Mouse (Mus musculus) embryonic fibroblast, embryonic 13.5 days (primary cell): ENCODE measurements at regions not wholly inside any gene's neighbourhood (a gene's known extent, or its start where the extent isn't known, plus 50 kb on each side); places are given as distances from the start of the nearest gene placed in this dataset.

Experiments
- H3K27ac ChIP-seq: 2 replicates; pipeline ENCODE4 v1.5.1; 2012; ENCODE audit warnings: low read length, control low read depth, inconsistent platforms; ENCODE audit not compliant: insufficient read depth
- H3K4me1 ChIP-seq: 2 replicates; pipeline ENCODE4 v1.6.1; 2011; ENCODE audit warnings: low read length; ENCODE audit not compliant: control insufficient read depth, insufficient read depth
- H3K4me3 ChIP-seq: 2 replicates; pipeline ENCODE4 v1.5.1; 2011; ENCODE audit warnings: mild to moderate bottlenecking, control low read depth, low read length; ENCODE audit not compliant: insufficient read depth
- CTCF ChIP-seq: IDR thresholded peaks from 2 replicates; pipeline ENCODE4 v1.5.1; 2011; ENCODE audit warnings: mild to moderate bottlenecking, control low read depth, low read length, moderate library complexity, borderline replicate concordance; ENCODE audit not compliant: insufficient read depth
- POLR2A ChIP-seq: IDR thresholded peaks from 2 replicates; pipeline ENCODE4 v1.6.1; 2011; ENCODE audit warnings: low read depth, mild to moderate bottlenecking, control low read depth, low read length, moderate library complexity

DNA sequence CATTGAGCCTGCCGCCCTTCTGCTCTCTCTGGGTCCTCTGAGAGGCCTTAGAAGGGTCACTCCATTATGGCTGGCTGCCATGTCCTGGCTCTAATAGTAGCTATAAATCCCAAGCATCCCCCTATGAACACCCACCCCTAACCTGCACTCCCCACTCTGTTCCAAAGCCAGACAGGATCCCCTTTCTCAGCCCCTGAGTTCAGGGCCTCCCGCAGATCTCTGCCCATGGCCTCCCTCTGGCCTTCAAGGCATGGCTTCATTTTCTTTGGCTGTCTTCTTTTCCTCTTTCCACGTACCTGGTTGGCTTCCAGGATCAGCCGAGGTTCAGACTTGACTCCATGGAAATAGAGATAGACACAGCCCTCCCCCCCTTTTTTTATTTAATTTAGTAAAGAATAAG is 227.8 kb downstream of the Cyp26b1 start:
- no peaks in the 10 kb centered on the region for H3K4me1 ChIP-seq
- TF ChIP-seq POLR2A (no peak), CTCF (no peak)
- H3K27ac ChIP-seq: no peak overlapping the region
- no peak overlapping the region for H3K4me3 ChIP-seq

DNA sequence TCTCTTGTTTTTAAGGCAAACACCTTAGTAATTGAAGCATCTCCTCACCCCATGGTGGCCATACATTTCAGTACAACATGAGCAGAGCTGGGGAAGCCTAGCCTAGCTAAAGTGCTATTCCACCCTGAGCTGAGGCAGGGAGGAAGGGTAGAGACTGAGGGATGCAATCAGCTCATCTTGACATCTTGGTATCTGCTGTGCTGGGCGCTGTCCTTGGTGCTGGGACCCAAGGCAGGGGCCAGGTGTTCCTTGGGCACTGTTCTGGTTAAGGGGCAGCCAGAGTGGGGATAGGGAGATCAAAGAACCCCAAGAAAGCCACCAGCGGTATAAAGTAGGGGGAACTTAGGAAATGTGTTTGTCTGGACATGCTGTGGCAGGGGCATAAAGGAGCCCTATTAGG is 228.7 kb downstream of the Cyp26b1 start:
- Histone ChIP-seq H3K4me3 (no peak overlapping the region), H3K4me1 (no peaks in the 10 kb centered on the region), H3K27ac (no peak overlapping the region)
- TF ChIP-seq CTCF (no peak), POLR2A (no peak)

GRCm38 (mm10) chr6:84362331-84362730 is 231.4 kb downstream of the Cyp26b1 start:
- H3K4me3 ChIP-seq: no peak overlapping the region
- H3K4me1 ChIP-seq: peaks cover 2% of the 10 kb centered on the region; the same call in 1 of the 2 replicates
- H3K27ac ChIP-seq: 0 out of 2 replicates have a peak overlapping the region, but pooled peaks have one; percentile 16
- TF ChIP-seq POLR2A (no peak), CTCF (no peak)

DNA sequence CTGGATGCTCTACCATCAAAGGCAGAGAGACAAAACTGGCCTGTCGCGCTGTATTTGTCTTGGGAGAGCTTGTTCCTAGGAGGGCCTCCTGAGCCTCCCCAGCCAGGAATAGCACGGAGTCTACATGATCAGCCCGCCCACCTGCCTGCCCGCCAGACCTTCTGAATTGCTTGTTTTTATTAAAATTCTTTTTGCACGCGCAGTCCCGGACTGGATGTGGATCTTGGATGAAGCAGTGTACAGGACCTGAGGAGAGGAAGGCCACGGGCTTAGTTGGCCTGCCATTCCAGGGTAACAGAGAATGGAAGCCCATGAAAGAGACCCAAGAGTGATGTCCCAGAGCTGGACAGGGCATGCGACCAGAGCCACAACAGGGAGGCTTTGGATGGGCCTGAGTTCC is 235.8 kb downstream of the Cyp26b1 start:
- TF ChIP-seq POLR2A (no peak), CTCF (no peak)
- no peak overlapping the region for H3K27ac ChIP-seq

DNA sequence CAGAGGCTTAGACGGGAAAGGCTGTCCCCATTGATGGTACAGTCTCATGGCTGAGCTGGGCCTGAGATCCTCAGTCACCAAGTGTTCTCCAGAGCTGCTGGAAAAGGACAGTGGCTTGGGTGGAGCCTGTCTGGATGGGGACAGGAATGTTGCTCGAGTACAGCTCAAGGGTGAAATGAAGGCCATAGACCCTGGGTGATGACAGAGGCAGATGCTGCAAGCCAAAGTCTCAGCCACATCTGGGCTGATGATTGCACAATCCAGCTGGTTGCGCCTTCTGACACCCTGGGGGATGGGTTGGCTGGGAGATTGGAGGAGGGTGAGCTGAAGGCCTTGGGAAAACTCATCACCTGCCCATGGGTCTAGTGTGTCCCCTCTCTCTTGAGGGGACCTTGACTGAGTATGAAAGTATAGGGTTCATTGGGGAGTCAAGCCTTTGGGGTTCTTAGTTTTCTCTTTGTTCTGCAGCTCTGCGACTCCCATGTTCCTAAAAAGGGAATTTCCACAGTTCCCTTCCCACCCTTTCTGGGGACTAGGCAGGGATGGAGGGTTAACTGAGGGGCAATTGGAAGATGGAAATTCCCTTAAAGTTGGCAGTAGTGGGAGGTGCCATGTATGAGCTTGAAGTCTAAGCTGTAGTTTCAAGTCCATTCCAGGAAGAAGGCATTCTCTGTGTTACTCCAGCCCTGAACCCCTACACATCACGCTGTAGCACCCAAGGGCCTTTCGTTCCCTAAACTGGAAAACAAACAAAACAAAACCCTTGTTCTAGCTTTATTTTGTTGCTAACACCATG is 240.1 kb downstream of the Cyp26b1 start:
- no peak overlapping the region for H3K27ac ChIP-seq
- peaks cover 1% of the 10 kb centered on the region; the same call in 1 of the 2 replicates for H3K4me1 ChIP-seq
- no peak overlapping the region for H3K4me3 ChIP-seq
- TF ChIP-seq POLR2A (no peak), CTCF (no peak)

More for the DNA sequence above, 235.8 kb downstream of the Cyp26b1 start:
- peaks cover 2% of the 10 kb centered on the region; the same call in 1 of the 2 replicates for H3K4me1 ChIP-seq
- no peak overlapping the region for H3K4me3 ChIP-seq

- Histone ChIP-seq H3K4me1 (no peaks in the 10 kb centered on the region), H3K27ac (no peak overlapping the region), H3K4me3 (no peak overlapping the region)
- no peak for TF ChIP-seq POLR2A
- no peak for TF ChIP-seq CTCF
Measured at GRCm38 (mm10) chr6:84344936-84345335, 248.8 kb downstream of the Cyp26b1 start.

GRCm38 (mm10) chr6:84333666-84334179 is 260.0 kb downstream of the Cyp26b1 start:
- no peaks in the 10 kb centered on the region for H3K4me1 ChIP-seq
- no peak overlapping the region for H3K27ac ChIP-seq
- TF ChIP-seq CTCF (no peak), POLR2A (no peak)
- H3K4me3 ChIP-seq: no peak overlapping the region

DNA sequence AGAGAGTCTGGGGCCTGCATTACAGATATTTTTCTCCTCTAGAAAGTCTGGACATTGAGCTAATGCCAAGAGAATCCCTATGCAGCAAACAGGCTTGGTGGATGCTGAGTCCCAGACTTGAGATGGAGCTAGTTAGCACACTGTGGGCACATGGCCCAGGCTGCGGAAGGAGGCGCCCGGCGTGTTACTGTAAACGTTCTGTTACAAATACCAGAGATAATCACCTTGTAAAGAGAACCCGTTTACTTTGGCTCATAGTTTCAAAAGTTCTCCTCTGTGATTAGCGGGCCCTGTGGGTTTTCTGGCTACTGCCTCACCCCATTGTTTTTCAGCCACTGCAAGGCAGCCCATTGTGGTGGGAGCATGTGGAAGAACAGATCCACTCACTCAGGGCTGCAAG is 264.6 kb downstream of the Cyp26b1 start:
- no peak overlapping the region for H3K27ac ChIP-seq
- H3K4me1 ChIP-seq: no peaks in the 10 kb centered on the region
- no peak overlapping the region for H3K4me3 ChIP-seq
- TF ChIP-seq CTCF (no peak), POLR2A (no peak)

GRCm38 (mm10) chr6:84328030-84328390 is 265.7 kb downstream of the Cyp26b1 start:
- TF ChIP-seq CTCF (no peak), POLR2A (no peak)
- Histone ChIP-seq H3K27ac (no peak overlapping the region), H3K4me3 (no peak overlapping the region), H3K4me1 (no peaks in the 10 kb centered on the region)

DNA sequence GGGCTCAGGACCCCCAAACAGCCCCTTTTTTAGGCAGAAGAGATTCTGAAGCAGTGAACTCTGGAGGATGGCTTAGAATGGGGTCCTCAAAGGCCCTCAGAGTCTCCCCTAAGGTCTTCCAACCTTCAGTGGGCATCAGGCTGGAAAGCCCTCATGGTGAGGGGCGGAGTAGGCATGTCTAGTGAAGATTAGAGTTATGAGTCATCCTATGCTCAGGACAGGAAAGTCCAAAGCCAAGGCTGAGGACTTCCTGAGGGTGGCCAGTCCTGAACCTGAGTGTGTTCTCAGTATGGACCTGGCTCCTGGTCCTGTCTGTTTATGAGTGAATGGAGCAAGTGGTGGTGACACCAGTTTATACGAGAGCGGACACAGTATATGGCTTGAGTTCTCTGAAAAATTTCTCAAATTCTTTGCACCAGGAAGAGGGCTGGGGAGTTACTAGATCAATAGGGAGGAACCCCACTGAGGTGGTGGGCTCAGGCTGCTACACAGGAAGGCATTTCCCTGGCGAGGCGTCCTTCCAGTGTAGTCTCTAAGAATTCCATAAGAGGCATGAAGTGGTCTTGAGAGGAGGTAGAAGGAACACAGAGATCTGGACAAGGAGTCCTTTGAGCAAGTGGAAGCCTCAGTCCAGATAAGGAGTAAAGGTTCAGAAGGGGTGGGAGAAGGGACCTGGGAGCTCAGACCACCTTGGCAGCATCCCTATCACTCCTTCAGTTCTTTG is 266.2 kb downstream of the Cyp26b1 start:
- no peaks in the 10 kb centered on the region for H3K4me1 ChIP-seq
- TF ChIP-seq POLR2A (no peak), CTCF (no peak)
- no peak overlapping the region for H3K27ac ChIP-seq
- no peak overlapping the region for H3K4me3 ChIP-seq
